Mouse (Mus musculus) cortical plate, adult 2 months (tissue): ENCODE data around the gene Upk3bl. TPM values are rescaled to one million over a fixed set of nuclear protein-coding genes. Genes with fewer than 3 reads are reported as not detected.
"Not testable (repeated sequence)": the region's sequence is repeated elsewhere in the genome, so short reads cannot be mapped to it uniquely, and the experiment has no call there.

Experiments
- H3K27ac ChIP-seq: fragments of 200-500 bp; 2 replicates; pipeline ENCODE4 v1.5.1; 2012; ENCODE audit warnings: low read length, control low read depth, inconsistent platforms; ENCODE audit not compliant: insufficient read depth
- H3K4me1 ChIP-seq: fragments of 200-500 bp; 2 replicates; pipeline ENCODE4 v1.6.1; 2011; ENCODE audit warnings: low read length; ENCODE audit not compliant: control insufficient read depth, insufficient read depth
- H3K4me3 ChIP-seq: fragments of 200-500 bp; 2 replicates; pipeline ENCODE4 v1.5.1; 2011; ENCODE audit warnings: mild to moderate bottlenecking, low read length, control low read depth; ENCODE audit not compliant: insufficient read depth
- CTCF ChIP-seq: fragments of 200-500 bp; IDR thresholded peaks from 2 replicates; pipeline ENCODE4 v1.5.1; 2011; ENCODE audit warnings: mild to moderate bottlenecking, control low read depth, low read length; ENCODE audit not compliant: insufficient read depth; ENCODE audit errors: extremely low read depth
- POLR2A ChIP-seq: fragments of 200-500 bp; IDR thresholded peaks from 2 replicates; pipeline ENCODE4 v1.6.1; 2011; ENCODE audit warnings: mild to moderate bottlenecking, low read length, control low read depth; ENCODE audit not compliant: insufficient read depth; ENCODE audit errors: extremely low read depth
- polyA plus RNA-seq: library from polyadenylated mRNA; depleted of rRNA; stranded (reverse); fragments of >200 nt; gene quantifications from 2 replicates; pipeline ENCODE4 v1.2.3, GENCODE M21; 2012; rRNA removed

The Upk3bl gene
- polyA plus RNA-seq, 1 experiment: 0.61 TPM

- H3K27ac ChIP-seq: no peak overlapping the region
- TF ChIP-seq POLR2A (no peak), CTCF (peak; percentile 15; the same call in 1 of the 2 replicates)
- no peak overlapping the region for H3K4me3 ChIP-seq
- no peaks in the 10 kb centered on the region for H3K4me1 ChIP-seq
These were observed 50.2 kb downstream of the Upk3bl start for GRCm38 (mm10) chr5:136104511-136104910.

- TF ChIP-seq POLR2A (no peak), CTCF (no peak)
- Histone ChIP-seq H3K4me1 (no peaks in the 10 kb centered on the region), H3K4me3 (no peak overlapping the region)
These were observed 54.2 kb downstream of the Upk3bl start for GRCm38 (mm10) chr5:136108486-136108885.

GRCm38 (mm10) chr5:136109042-136109441 lies 54.8 kb downstream of the Upk3bl start:
- Histone ChIP-seq H3K4me1 (no peaks in the 10 kb centered on the region), H3K27ac (no peak overlapping the region), H3K4me3 (no peak overlapping the region)
- TF ChIP-seq CTCF (no peak), POLR2A (no peak)

More at GRCm38 (mm10) chr5:136108486-136108885, 54.2 kb downstream of the Upk3bl start:
- H3K27ac ChIP-seq: no peak overlapping the region

GRCm38 (mm10) chr5:136113546-136113945 lies 59.3 kb downstream of the Upk3bl start:
- not testable (repeated sequence) for H3K4me1 ChIP-seq, H3K27ac ChIP-seq, H3K4me3 ChIP-seq

Other genes starting within 250 kb of the Upk3bl start
- 80.9 and 84.8 TPM in 2 replicates for gene Srrm3, start 247.6 kb upstream of the Upk3bl start, polyA plus RNA-seq
- gene Hspb1, start 166.6 kb upstream of the Upk3bl start, polyA plus RNA-seq: 27.6 and 27.8 TPM in 2 replicates
- gene Ywhag, start 119.9 kb upstream of the Upk3bl start, polyA plus RNA-seq: 516 and 534 TPM in 2 replicates
- gene Ssc4d, start 80.0 kb upstream of the Upk3bl start, polyA plus RNA-seq: 2.7 and 3.7 TPM in 2 replicates
- gene Zp3, start 74.4 kb upstream of the Upk3bl start, polyA plus RNA-seq: 0.08 TPM in 1 of 2 replicates, not detected in the other
- gene Dtx2, start 59.7 kb upstream of the Upk3bl start, polyA plus RNA-seq: 8.9 and 9.6 TPM in 2 replicates
- 0.04 TPM in 1 of 2 replicates, not detected in the other for gene Upk3b, start 16.0 kb upstream of the Upk3bl start, polyA plus RNA-seq
- 6.5 and 7.4 TPM in 2 replicates for gene Rasa4, start 29.4 kb downstream of the Upk3bl start, polyA plus RNA-seq
- gene Polr2j, start 62.1 kb downstream of the Upk3bl start, polyA plus RNA-seq: 121 and 126 TPM in 2 replicates
- gene Lrwd1, start 81.6 kb downstream of the Upk3bl start, polyA plus RNA-seq: 18.2 and 19.8 TPM in 2 replicates
- gene Alkbh4, start 81.7 kb downstream of the Upk3bl start, polyA plus RNA-seq: 10.4 and 11.3 TPM in 2 replicates
- 54.6 and 73.6 TPM in 2 replicates for gene Orai2, start 116.2 kb downstream of the Upk3bl start, polyA plus RNA-seq
- gene Prkrip1, start 144.5 kb downstream of the Upk3bl start, polyA plus RNA-seq: 35.0 and 36.0 TPM in 2 replicates
- 8.4 and 9.2 TPM in 2 replicates for gene Sh2b2, start 192.1 kb downstream of the Upk3bl start, polyA plus RNA-seq